Mouse (Mus musculus) kidney, adult 18-20 months (tissue): ENCODE data around the gene Smurf2.

Experiments
- DNase-seq: peaks from one replicate; pipeline ENCODE4 v3.0.0; 2021

Gene Smurf2

DNA sequence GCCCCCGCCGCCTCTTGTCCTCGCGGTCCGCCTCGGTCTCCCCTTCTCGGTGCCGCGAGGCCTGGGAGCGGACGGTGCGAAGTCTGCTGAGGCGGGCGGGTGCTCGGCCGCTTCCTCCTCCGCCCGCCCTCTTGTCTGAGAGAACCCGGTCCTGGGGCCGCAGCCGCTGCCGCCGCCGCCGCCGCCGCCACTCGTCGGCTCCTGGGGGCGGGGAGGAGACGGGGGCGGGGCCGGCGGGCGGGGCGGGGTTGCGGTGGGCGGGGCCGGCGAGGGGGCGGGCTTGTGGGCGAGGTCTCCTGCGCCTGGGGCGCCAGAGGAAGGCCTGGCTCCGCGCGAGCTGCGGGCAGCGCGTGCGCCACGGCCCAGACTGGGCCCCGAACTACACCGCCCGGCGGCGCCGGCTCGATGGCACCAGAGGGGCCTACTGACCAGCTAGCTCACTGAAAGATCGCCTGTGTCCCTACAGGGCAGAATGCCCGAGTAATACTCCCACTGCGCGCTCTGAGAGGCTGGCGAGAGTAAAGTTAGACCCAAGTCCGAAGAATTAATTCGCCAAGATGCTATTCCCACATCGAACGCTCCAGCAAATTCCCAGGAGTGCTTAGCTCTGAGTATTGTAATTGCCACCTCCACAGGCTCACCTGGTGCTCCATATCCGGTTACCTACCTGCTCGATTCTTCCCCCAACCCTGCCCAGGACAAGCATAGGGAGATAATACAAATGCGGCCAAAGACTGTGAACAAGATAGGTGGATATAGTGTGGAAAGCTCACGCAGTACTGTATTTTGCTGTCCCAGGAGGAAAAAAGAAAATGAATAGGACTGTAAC is at the start of gene Smurf2:
Smurf2 (minus strand) TSS at position 165 of the 829 bp plus-strand sequence.
- DNase-seq = peak; percentile 90

DNA sequence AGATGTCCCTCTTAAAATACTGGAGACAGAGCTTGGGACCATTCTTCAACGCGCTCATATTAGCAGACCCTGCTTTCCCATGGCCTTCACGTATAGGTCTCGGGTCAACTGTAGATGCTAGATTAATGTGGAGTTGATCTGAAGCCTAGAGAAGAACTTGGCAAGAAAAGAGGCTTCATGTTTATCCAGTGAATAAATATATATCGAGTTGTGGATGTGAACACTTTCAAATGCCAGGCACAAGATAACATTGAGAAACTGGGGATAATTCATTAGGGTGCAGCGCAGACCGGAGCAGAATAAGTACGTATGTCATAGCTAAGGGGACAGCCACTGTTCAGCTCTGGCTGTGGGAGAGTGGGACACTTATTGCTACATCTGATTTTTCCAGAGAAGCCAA is 49.3 kb upstream of the Smurf2 start:
- no peak for DNase-seq

GRCm38 (mm10) chr11:106967630-106968029 is 47.1 kb upstream of the Smurf2 start:
- DNase-seq = peak; percentile 45

GRCm38 (mm10) chr11:106965881-106966280 is 45.4 kb upstream of the Smurf2 start:
- no peak for DNase-seq

DNA sequence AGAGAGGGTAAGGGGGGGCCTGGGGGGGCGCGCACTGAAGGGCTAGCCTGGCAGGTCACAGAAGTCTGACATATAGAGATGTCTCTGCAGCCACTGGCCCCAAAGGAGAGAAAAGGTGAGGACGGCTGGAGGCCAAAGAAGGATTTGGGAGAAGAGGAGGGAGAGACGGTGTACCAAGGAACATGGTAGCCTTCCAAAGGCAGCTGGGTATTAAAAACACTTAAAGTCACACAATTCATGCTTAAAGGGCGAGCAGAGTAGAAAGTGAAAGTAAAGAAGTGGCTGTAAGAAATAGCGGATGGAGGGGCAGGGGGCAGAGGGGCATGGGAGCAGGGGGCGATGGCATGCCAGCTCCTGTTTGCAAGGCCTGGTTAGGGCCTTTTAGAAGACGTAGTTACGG is 41.8 kb upstream of the Smurf2 start:
- no peak for DNase-seq

DNA sequence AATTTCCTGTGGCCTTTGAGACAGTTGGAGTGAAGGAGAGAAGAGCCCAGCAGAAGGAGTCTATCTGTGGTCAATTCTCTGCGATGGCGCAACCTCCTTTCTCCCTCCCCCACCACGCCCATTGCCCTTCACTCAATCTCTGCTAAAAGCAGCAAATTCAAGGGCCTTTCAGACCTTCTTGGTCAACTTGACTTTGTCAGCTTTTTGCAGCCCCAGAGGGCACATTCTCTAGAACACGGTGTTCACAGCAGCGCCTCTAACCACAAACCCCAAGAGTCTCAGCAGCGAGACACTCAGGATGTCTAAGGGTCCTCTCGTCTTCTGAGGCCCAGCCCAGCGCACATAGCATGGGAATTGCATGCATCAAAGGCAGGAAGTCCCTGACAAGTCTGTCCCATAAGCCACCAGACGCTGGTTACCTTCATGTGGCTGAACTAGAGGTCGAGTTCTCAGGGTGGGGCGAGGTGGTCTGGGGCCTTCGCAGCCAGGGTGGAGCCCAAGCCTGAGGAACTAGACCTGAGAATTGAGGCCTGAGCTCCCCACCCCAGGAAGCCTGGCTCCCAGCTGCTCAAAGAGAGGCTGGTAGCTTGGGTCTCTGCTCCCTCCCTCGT is 41.1 kb upstream of the Smurf2 start:
- DNase-seq = no peak

DNA sequence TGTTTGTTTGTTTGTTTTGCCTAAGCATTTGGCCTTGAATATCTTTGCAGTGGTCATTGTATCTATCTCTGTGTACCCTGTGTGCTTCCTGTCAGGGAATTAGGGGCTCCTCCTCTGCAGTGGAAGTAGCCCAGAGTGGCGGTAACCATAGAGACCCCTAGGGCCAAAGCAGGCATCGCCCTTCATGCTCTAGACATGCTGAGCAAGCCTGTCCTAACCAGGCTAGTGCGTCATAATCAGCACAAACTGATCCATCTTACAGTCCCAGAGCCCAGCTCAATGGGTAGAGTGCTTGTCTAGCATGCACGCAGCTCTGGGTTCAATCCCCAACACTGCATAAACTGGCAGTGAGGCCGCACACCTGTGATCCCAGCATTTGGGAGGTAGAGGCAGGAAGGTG is 38.6 kb upstream of the Smurf2 start:
- DNase-seq = no peak

- no peak for DNase-seq
Measured at GRCm38 (mm10) chr11:106958407-106959071, 38.0 kb upstream of the Smurf2 start.

- peak; percentile 72 for DNase-seq
Measured at GRCm38 (mm10) chr11:106957271-106957980, 36.9 kb upstream of the Smurf2 start.

DNA sequence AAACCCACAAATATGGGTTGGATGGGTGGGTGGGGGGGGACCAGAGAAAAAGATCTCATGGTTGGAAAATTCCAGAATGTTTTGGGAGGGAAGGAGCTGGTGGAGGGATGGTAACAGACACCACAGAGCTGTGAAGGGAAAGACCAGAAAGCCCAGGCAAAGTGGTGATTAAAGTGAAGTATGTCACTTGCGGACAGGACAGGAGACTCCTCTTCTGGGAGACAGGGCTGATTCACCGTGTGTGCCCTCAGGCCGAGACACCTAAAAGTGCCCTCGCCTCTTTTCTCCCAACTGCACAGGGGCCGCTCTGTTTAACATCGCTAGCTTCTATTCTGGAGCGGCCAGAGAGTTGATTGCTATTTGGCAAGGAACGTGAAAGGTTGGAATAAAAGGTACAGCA is 34.1 kb upstream of the Smurf2 start:
- DNase-seq = no peak

GRCm38 (mm10) chr11:106954116-106954515 is 33.6 kb upstream of the Smurf2 start:
- DNase-seq = no peak

- no peak for DNase-seq
Measured at GRCm38 (mm10) chr11:106937306-106937705, 16.8 kb upstream of the Smurf2 start.

DNA sequence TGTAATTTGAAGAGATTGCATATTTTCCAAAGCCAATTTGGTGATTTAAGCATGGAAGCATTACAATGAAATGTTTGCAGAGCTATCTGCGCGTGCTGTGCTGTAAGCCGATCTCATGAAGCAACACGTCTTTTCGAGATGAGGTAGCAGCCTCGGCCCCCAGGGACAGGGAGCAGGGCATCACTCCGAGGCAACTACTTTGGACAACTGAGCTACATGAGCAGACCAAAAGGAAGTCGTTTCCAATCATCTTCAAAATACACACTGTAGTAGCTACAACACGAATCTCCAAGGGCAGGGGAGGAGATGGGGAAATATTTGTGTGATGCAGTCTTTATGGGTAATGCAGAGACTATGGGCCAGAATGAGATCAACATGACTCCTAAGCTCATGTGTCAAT is 9.9 kb upstream of the Smurf2 start:
- DNase-seq = no peak

- no peak for DNase-seq
Measured at GRCm38 (mm10) chr11:106928935-106929334, 8.4 kb upstream of the Smurf2 start.

DNA sequence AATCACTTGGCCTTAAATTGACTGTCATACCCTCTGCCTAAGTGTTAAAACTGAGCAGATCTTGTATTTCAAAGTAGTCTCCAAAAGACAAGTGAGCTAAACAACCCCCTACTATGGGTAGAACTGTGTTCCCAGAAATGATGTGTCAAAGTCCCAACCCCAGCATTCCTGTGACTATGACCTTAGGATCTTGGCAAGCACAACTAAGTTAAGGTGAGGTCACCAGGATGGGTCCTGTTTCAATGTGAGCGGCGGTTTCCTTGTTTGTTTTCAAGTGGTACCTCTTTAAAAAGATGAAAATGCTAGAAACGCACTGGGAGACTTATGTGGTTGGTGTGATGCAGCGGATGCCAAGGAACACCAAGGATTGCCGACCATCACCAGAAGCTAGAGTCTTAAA is 7.4 kb upstream of the Smurf2 start:
- DNase-seq = peak; percentile 43

DNA sequence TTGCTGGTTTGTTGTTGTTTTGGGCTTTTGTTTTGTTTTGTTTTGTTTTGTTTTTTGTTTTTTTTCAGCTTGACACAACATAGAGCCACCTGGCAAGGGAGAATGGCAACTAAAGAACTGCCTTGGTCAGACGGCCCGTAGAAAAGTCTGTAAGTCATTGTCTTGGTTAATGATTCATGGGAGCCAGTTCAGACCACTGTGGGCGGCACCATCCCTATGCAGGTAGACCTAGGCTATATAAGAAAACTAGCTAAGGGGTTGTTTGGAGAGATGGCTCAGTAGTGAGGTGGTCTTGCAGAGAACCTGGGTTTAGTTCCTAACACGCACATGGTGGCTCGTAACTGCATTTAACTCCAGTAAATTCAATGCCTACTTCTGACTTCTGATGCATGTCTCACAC is 6.7 kb upstream of the Smurf2 start:
- peak; percentile 35 for DNase-seq

- DNase-seq = no peak
Measured at GRCm38 (mm10) chr11:106926732-106927131, 6.2 kb upstream of the Smurf2 start.

DNA sequence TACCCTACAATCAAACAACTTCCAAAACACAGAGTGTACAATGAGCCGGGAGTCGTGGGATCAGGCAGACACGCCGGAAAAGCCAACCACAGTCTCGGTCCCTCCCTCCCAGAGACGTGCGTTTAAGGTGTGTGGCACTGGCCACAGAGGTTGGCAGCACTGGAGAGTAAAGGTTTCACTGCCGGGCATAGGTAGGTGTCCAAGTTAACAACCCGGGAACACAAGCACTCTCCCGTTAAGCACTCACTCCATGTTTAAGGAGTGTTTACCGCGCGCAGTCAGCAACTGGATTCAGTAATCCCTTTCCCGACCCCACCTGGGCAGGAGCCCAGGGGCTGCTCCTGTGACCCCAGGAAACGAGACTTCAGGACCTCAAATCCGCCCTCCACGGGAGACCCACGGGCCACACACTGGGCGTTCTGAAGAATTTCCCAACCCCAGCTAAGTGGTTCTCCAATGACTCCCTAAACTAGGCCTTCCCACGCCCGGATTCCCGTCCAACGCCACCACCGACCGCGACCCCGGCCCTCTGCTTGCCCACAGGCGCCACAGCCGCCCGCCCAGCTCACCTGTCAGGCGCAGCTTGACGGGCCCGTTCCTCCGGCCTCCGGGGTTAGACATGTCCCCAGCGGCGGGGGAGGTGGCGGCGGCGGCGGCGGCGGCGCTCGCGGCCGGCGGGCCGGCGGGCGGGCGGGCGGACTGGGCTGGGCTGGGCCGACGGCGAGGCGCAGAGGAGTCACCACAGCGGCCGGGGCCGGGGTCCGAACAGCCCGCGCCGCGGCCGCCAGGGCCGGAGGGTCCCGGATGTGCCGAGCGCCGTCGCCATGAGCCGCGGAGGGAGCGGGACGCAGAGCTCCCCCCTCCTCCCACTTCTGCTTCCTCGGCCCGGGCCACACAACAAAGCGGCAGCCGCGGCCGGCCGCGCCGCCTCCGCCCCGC is 634 bp downstream of the Smurf2 start:
- peak; percentile 70 for DNase-seq

DNA sequence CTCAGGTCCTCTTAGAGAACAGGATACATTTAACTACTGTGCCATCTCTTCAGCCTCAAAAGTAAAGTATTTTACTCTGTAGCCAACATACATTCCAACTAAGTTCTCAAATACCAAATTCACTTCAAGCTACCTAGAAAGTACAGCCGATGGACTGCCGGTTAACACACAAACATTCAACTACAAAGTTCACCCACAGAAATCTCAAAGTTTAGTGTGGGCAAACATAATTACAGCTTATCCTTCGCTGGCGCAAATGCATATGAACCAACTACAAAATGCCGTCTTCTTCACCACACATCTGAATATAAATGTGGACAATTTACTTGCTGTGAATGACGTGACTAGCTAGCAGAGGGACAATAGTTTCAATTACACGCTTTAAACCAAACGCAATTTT is 1.6 kb downstream of the Smurf2 start:
- DNase-seq = no peak

DNA sequence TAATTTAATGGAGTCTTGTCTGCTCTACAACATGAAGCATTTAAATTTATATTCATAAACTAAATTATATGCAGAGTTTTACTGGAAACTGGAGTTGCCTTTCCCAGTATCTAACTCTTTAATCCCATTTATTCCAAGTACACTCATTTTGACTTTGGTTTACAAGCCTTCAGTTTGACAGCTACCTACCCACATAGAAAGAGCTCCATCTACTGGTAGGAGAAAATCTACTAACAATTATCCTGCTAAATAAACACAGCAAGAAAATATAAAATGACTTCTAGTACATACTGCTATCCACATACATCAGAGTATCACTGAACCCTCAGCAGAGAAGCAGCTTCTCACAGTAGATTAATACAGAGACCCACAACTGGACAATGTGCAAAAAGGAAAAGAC is 9.3 kb downstream of the Smurf2 start:
- no peak for DNase-seq

DNA sequence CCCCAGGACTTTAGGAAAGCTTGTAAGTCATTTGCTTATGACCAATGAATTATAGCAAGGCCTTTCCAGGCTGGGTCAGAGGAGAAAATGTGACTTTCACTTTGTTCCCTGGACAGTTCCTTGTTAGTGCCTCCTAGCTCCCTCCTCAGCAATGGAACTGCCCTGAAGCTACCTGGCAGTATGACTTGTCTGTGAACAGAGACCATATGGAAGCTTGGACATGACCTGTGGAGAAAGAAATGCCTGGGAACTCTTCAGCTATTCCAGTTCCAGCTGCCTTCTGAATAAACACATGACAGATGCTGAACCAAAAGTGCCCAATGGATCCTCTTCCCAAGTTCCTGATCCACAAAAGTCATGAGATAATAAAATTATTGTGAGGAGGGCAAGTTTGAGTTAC is 12.5 kb downstream of the Smurf2 start:
- no peak for DNase-seq

DNA sequence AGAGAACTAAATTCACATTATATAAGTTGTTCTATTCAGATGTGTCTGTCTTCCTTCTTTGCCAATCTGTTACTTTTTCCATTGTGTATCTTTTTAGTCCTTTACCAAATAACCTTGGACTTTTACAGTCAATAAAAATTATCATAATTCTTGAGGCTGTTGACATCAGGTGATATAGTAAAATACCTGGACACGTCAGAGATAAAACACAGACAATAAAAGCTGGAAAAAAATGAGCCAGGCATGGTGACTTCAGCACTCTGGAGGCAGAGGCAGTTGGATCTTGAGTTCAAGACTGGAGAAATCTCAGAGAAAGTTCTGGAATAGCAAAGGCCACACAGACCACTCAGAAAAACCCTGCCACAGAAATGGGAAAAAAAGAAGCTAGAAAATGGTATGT is 13.3 kb downstream of the Smurf2 start:
- no peak for DNase-seq
